In genomic region chr15:99368583-99369266, GRCm38 (mm10) we compare ENCODE assay signal across 9 mouse cellular contexts. TPM values are rescaled to one million over a fixed set of nuclear protein-coding genes. Genes with fewer than 3 reads are reported as not detected.
DNase-seq lines count a peak whose midpoint lies in the region; ATAC-seq and TF ChIP-seq lines count a peak whose summit lies in the region.
"Had no signal": no experiment of that assay in that cellular context is flagged by ENCODE, and none has a peak within 500 bp of the region (broad histone marks: within the 10 kb centered on the region; RNA-seq: fewer than 3 reads in every experiment).

No protein-coding gene starts in this region.

- peak overlapping the region; percentile 61 for H3K4me3 ChIP-seq in heart, adult 2 months
- H3K4me3 ChIP-seq in forebrain, postnatal 0 days (ENCODE audit: low read depth, low read length) = peak overlapping the region; percentile 66
- H3K4me3 ChIP-seq in liver, embryonic 16.5 days (ENCODE audit: low read depth, low read length) = no peak overlapping the region

- H3K9me3 ChIP-seq in forebrain, postnatal 0 days (ENCODE audit: low read length) = no peaks in the 10 kb centered on the region
- H3K9me3 ChIP-seq in liver, embryonic 16.5 days (replicated peaks; ENCODE audit: control insufficient read depth, low read length) = no peaks in the 10 kb centered on the region

- no peaks in the 10 kb centered on the region for H3K27me3 ChIP-seq in heart, adult 2 months (ENCODE audit: control insufficient read depth, insufficient read depth, low read length)
- H3K27me3 ChIP-seq in forebrain, postnatal 0 days (ENCODE audit: insufficient read depth, low read length) = no peaks in the 10 kb centered on the region
- H3K27me3 ChIP-seq in liver, embryonic 16.5 days (ENCODE audit: control insufficient read depth, insufficient read depth, low read depth, low read length) = peaks cover 20% of the 10 kb centered on the region

- H3K79me2 ChIP-seq in heart, adult 2 months (replicated peaks; ENCODE audit: control insufficient read depth, insufficient read depth, low read length) = peaks cover 3% of the 10 kb centered on the region

- TF ChIP-seq POLR2A in heart, adult 2 months (IDR thresholded peaks at IDR 0.05; ENCODE audit: insufficient read depth, low read depth, low read length) = no peak

- no peak for DNase-seq in heart, adult 2 months
- no peak for DNase-seq in heart, postnatal 25 days (ENCODE audit: low spot score)
- peak; percentile 81 for DNase-seq in 416B (ENCODE audit: low read depth)
- no peak for DNase-seq in forebrain, postnatal 0 days
- no peak for DNase-seq in embryo, embryonic 9.5 days (ENCODE audit: extremely low spot score)
- no peak for DNase-seq in Muller cell, postnatal 12 days (ENCODE audit: inconsistent ontology term)
- DNase-seq in urinary bladder, postnatal 14 days (ENCODE audit: low spot score) = no peak
- DNase-seq: kidney, postnatal 14 days had no signal

- WGBS in heart, adult 2 months = 40% methylated on average over 4 of the region's 4 CpGs
- WGBS in forebrain, postnatal 0 days = 71% methylated on average over 4 of the region's 4 CpGs
- WGBS in liver, embryonic 16.5 days (ENCODE audit: insufficient replicate concordance) = 32% methylated on average over 4 of the region's 4 CpGs

- intact Hi-C loops in heart, adult 2 months (cut with DNase I) = loop anchor here (1.0 kb wide), 1 partner anchor 36 kb away; no protein-coding TSS in a partner anchor
- intact Hi-C loops in heart, postnatal 25 days (cut with DNase I) = loop anchor here (2.0 kb wide), 1 partner anchor 22 kb away; no protein-coding TSS in a partner anchor

- no peak for TF ChIP-seq EP300 in heart, adult 2 months (IDR thresholded peaks at IDR 0.05; ENCODE audit: insufficient read depth, low read depth, low read length)

- H3K36me3 ChIP-seq in heart, adult 2 months (ENCODE audit: control insufficient read depth, insufficient read depth, low read length) = peaks cover 8% of the 10 kb centered on the region
- no peaks in the 10 kb centered on the region for H3K36me3 ChIP-seq in forebrain, postnatal 0 days (ENCODE audit: insufficient read depth)
- no peaks in the 10 kb centered on the region for H3K36me3 ChIP-seq in liver, embryonic 16.5 days (ENCODE audit: control insufficient read depth, insufficient read depth)

- peak overlapping the region; percentile 63 for H3K4me2 ChIP-seq in forebrain, postnatal 0 days (ENCODE audit: low read depth)
- H3K4me2 ChIP-seq in liver, embryonic 16.5 days (ENCODE audit: low read depth, low read length) = peak overlapping the region; percentile 63; the same call in 1 of the 2 replicates

- H3K4me1 ChIP-seq in heart, adult 2 months (ENCODE audit: control insufficient read depth, insufficient read depth, low read length) = peaks cover 14% of the 10 kb centered on the region
- 0 out of 2 replicates have a peak, but pooled peaks cover 4% of the 10 kb centered on the region for H3K4me1 ChIP-seq in forebrain, postnatal 0 days (ENCODE audit: insufficient read depth)
- peaks cover 10% of the 10 kb centered on the region for H3K4me1 ChIP-seq in liver, embryonic 16.5 days (ENCODE audit: control insufficient read depth, low read depth, low read length)

- ATAC-seq in forebrain, postnatal 0 days = no peak
- ATAC-seq in liver, embryonic 16.5 days (ENCODE audit: low read depth) = no peak

- no peak for TF ChIP-seq CTCF in heart, adult 2 months (IDR thresholded peaks at IDR 0.05)
- TF ChIP-seq CTCF in forebrain, postnatal 0 days (IDR thresholded peaks at IDR 0.05; ENCODE audit: low read depth) = no peak

- H3K9ac ChIP-seq in heart, adult 2 months (ENCODE audit: low read depth, low read length) = peak overlapping the region; percentile 60
- H3K9ac ChIP-seq in forebrain, postnatal 0 days = no peak overlapping the region
- no peak overlapping the region for H3K9ac ChIP-seq in liver, embryonic 16.5 days (ENCODE audit: low read depth, low read length)

- peak overlapping the region; percentile 97 for H3K27ac ChIP-seq in heart, adult 2 months
- H3K27ac ChIP-seq in forebrain, postnatal 0 days (ENCODE audit: low read depth, low read length) = no peak overlapping the region
- H3K27ac ChIP-seq in liver, embryonic 16.5 days (ENCODE audit: low read length) = no peak overlapping the region

RNA-seq across cellular contexts. Expression of gene Fmnl3, which starts 1.6 kb away (rescaled TPM):
- 10 to 100 TPM; 14.6 to 18.1 TPM for total RNA-seq in heart, adult 2 months (2021)
- 18.6 and 29.3 TPM in 2 replicates for polyA plus RNA-seq in heart, adult 2 months (2012; rRNA removed)
- total RNA-seq in heart, postnatal 25 days (2021) = 10 to 100 TPM; 20.1 to 21.1 TPM
- total RNA-seq in forebrain, postnatal 0 days (2014; rRNA removed) = 11.2 and 14.2 TPM in 2 replicates
- polyA plus RNA-seq in forebrain, postnatal 0 days (2015; fragmentation: Nextera tagmentation; extraction: Ambion mirVana) = 7.3 and 8.6 TPM in 2 replicates
- 2.9 and 3.0 TPM in 2 replicates for polyA plus RNA-seq in liver, embryonic 16.5 days (2015; fragmentation: Nextera tagmentation; extraction: Ambion mirVana)

RNA-seq across cellular contexts. Expression of gene Tmbim6, which starts 24.0 kb away (rescaled TPM):
- total RNA-seq in heart, adult 2 months (2021) = 100 to 1,000 TPM; 207 to 253 TPM
- polyA plus RNA-seq in heart, adult 2 months (2012; rRNA removed) = 334 and 409 TPM in 2 replicates
- 100 to 1,000 TPM; 207 to 215 TPM for total RNA-seq in heart, postnatal 25 days (2021)
- 203 and 234 TPM in 2 replicates for total RNA-seq in forebrain, postnatal 0 days (2014; rRNA removed)
- polyA plus RNA-seq in forebrain, postnatal 0 days (2015; fragmentation: Nextera tagmentation; extraction: Ambion mirVana) = 269 and 312 TPM in 2 replicates
- 309 and 359 TPM in 2 replicates for polyA plus RNA-seq in liver, embryonic 16.5 days (2015; fragmentation: Nextera tagmentation; extraction: Ambion mirVana)
